Mouse (Mus musculus) kidney, postnatal 10 days (tissue): ENCODE data around the gene Mecp2.

ENCODE experiments used
- DNase-seq: peaks from one replicate; pipeline ENCODE4 v3.0.0; 2021; ENCODE audit warnings: mixed read lengths

Gene Mecp2

DNA sequence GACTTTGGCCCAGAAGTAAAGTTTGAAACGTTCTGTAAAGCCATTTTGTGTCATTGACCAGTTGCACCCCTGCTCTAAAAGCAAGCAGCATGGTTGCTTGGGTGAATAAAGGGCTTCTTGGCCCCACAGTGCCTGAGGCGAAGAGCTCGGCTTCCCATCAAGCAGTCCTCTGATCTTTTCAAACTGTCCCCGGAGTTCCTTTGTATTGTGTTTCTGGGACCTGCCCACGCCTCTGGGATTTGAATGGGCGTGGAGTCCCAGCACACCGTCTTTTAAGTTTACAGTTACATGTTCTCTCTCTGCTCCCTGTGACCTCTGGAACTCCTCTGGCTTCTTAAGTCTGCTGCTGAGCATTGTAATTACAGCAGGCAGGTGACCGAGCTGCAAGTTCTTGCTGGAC is 127.1 kb downstream of the Mecp2 start:
- no peak for DNase-seq

DNA sequence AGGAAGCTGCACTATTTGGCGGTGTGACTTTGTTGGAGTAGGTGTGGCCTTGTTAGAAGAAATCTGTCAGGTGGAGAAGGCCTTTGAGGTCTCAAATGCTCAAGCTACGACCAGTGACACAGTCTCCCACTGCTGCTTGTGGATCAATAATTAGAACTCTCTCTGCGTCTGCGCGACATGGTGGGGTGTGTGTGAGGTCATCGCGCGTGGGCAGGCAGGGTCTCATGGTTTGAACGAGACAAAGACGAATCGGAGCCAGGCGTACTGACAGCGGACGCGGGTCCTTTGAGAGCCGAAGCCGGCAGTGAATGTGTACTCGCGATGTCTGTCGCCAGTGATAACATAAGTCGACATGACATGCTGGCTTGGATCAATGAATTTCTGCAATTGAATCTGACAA is 128.8 kb downstream of the Mecp2 start:
- DNase-seq = no peak

DNA sequence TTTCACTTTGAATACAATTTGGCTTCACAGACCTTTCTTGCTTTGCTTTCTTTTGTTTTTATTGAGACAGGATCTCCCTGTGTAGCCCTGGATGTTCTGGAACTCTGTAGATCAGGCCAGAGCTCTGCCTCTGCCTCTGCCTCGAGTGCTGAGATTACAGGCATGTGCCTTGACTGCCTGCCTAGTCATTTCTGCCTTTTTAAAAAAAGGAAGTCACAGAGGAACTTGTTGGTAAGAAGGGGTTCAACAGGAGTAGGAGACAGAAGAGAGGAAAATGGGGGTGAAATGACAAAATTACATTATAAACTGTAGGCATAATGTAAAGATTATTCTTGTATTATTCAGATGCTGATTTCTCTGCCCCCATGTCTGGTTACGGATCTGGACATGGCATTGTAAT is 131.5 kb downstream of the Mecp2 start:
- no peak for DNase-seq

DNA sequence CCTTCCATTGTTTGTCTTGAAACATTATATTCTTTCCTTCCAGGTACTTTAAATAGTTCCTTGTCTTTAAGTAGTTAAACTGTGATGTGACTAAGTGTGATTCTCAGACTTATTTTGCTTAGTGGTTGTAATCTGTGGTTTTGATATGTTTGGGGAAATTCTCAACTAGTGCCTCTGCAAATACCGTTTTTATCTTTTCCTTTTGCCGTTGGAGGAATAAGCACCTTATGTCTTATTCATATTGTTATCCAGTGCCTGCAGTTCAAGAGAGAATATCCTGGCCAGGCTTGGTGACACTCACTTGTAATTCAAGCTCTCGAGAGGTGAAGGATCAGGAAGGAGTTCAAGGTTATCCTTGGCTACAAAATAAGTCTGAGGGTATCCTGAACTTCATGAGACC is 134.1 kb downstream of the Mecp2 start:
- DNase-seq = no peak

DNA sequence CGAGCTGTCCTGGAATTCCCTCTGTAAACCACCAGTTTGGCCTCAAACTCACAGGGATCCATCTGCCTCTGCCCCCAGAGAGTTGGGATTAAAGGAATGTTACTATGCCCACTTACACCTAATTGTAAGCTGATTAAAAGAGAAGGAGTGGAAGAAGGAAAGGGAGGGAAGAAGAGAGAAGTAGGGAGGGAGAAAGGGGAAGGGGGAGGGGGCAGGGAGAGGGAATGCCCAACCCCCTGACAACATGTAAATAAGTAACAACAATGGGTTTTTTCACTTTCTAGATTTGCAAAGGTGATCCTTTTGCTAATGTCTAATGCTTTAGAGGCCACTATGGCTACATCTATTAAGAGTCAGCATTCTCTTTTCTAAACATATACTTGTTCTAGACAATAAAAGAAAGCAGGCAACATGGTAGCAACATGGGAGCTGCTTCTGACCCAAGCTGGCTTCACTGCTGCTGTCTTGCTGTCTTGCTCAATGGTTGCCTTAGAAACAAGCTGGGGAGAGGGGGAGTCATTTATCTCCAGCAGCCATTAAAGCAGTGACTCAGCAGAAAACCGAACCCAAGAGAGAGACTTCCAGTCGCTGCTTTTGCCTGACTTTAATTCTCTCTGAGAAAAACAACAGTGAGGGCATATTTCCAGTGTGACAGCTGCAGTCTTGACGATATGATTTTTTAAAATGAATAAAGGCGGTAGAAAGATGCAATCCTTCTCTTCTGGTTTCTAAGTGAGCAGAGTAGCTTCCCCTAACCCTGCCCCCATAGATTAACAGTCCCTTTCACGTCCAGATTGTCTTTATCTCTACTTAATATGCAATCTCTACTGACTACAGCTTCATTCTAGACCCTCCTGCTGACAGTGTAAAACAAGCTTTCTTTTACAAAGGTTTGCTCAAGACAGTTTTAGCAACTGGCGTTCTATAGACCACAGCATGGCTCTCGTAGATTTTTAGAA is 136.0 kb downstream of the Mecp2 start:
- DNase-seq = peak; percentile 38

DNA sequence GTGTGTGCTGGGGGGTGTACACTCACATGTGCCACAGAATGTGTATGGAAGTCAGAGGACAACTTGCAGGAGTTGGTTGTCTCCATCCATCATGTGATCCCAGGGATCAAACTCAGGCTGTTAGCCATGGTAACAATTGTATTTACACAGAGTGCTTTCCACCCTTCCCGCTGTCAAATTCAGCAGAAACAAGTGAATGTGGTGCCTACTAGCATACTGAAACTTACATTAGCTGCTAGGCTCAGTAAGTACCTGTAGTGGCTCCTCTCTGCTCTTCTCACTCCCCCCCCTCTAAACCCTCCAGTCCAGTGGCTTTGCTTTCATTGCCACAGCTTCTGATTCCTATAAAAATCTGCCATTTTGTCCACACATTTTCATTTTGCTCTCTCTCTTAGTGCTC is 157.4 kb downstream of the Mecp2 start:
- DNase-seq = no peak
